Mouse (Mus musculus) thymus, adult 2 months (tissue): Measurements from ENCODE around the gene Sema3a. TPM values are rescaled to one million over a fixed set of nuclear protein-coding genes. Genes with fewer than 3 reads are reported as not detected.

Source experiments
- DNase-seq: peaks from one replicate; pipeline ENCODE4 v3.0.0; 2021
- H3K27ac ChIP-seq: fragments of 200-500 bp; 2 replicates; pipeline ENCODE4 v1.5.1; 2012; ENCODE audit warnings: low read length, control low read depth; ENCODE audit not compliant: control insufficient read depth, insufficient read depth
- H3K27me3 ChIP-seq: fragments of 200-500 bp; 2 replicates; pipeline ENCODE4 v1.6.1; 2012; ENCODE audit warnings: mild to moderate bottlenecking, low read length, moderate library complexity, mixed read lengths; ENCODE audit not compliant: control insufficient read depth, insufficient read depth
- H3K36me3 ChIP-seq: fragments of 200-500 bp; 2 replicates; pipeline ENCODE4 v1.6.1; 2012; ENCODE audit warnings: mild to moderate bottlenecking, low read length, moderate library complexity; ENCODE audit not compliant: control insufficient read depth, insufficient read depth
- H3K4me1 ChIP-seq: fragments of 200-500 bp; replicated peaks from 2 replicates; pipeline ENCODE4 v1.6.1; 2012; ENCODE audit warnings: low read length; ENCODE audit not compliant: control insufficient read depth, insufficient read depth
- H3K4me3 ChIP-seq: fragments of 200-500 bp; 2 replicates; pipeline ENCODE4 v1.5.1; 2012; ENCODE audit warnings: mild to moderate bottlenecking, low read length, control low read depth, moderate library complexity; ENCODE audit not compliant: control insufficient read depth, insufficient read depth
- CTCF ChIP-seq: fragments of 200-500 bp; IDR thresholded peaks from 2 replicates; pipeline ENCODE4 v1.5.1; 2012; ENCODE audit warnings: mild to moderate bottlenecking, control low read depth, low read length, moderate library complexity, borderline replicate concordance; ENCODE audit not compliant: control insufficient read depth, poor library complexity, insufficient read depth; ENCODE audit errors: extremely low read depth
- POLR2A ChIP-seq: fragments of 200-500 bp; IDR thresholded peaks from 2 replicates; pipeline ENCODE4 v1.6.1; 2012; ENCODE audit warnings: mild to moderate bottlenecking, low read length, control low read depth, moderate library complexity; ENCODE audit not compliant: control insufficient read depth, poor library complexity, insufficient read depth; ENCODE audit errors: extremely low read depth
- WGBS: fragments of 180-500 bp; shearing (Covaris S2); methylation state at CpG from one replicate; pipeline ENCODE4 v1.1.7; 2018; 5-methylcytosine and 5-hydroxymethylcytosine counted together
- polyA plus RNA-seq: library from polyadenylated mRNA; depleted of rRNA; stranded (reverse); fragments of >200 nt; gene quantifications from 2 replicates; pipeline ENCODE4 v1.2.3, GENCODE M21; 2012

Sema3a gene
- polyA plus RNA-seq, 1 experiment, result 0.34 TPM

GRCm38 (mm10) chr5:13384047-13384446 lies 258.8 kb downstream of the Sema3a start:
- Histone ChIP-seq H3K4me3 (no peak overlapping the region), H3K27ac (no peak overlapping the region), H3K27me3 (no peaks in the 10 kb centered on the region), H3K36me3 (no peaks in the 10 kb centered on the region), H3K4me1 (no peaks in the 10 kb centered on the region)
- 80% methylated on average over 4 of the region's 4 CpGs for WGBS
- DNase-seq, result no peak
- TF ChIP-seq CTCF (no peak), POLR2A (no peak)

GRCm38 (mm10) chr5:13384714-13385113 lies 259.5 kb downstream of the Sema3a start:
- WGBS, result 74% methylated on average over 4 of the region's 4 CpGs
- Histone ChIP-seq H3K27ac (no peak overlapping the region), H3K27me3 (no peaks in the 10 kb centered on the region), H3K4me3 (no peak overlapping the region), H3K36me3 (no peaks in the 10 kb centered on the region), H3K4me1 (no peaks in the 10 kb centered on the region)
- no peak for TF ChIP-seq POLR2A
- TF ChIP-seq CTCF, result no peak
- no peak for DNase-seq

DNA sequence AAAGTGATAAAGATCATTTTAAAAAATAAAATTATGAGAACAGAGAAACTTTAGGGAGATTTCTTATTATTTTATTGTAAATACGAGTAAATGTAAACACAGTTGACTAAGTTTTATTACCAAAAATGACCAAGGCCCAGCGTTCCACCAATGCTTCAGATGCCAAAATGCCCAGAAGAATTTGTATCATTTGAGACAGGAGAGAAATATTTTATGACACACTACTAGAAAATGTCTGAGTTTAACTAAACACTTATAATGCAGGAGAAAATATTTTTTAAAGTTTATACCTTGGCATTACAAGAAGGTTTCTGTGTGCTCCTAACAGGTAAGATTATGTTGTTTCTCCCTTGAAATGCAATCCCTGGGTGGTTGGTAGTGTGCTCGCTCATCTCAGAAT lies 261.4 kb downstream of the Sema3a start:
- no peaks in the 10 kb centered on the region for H3K4me1 ChIP-seq
- TF ChIP-seq POLR2A (no peak), CTCF (no peak)
- no peak for DNase-seq
- no peak overlapping the region for H3K27ac ChIP-seq
- H3K4me3 ChIP-seq, result no peak overlapping the region
- H3K27me3 ChIP-seq, result no peaks in the 10 kb centered on the region
- H3K36me3 ChIP-seq, result no peaks in the 10 kb centered on the region
- 92% methylated on average over 3 of the region's 3 CpGs for WGBS

DNA sequence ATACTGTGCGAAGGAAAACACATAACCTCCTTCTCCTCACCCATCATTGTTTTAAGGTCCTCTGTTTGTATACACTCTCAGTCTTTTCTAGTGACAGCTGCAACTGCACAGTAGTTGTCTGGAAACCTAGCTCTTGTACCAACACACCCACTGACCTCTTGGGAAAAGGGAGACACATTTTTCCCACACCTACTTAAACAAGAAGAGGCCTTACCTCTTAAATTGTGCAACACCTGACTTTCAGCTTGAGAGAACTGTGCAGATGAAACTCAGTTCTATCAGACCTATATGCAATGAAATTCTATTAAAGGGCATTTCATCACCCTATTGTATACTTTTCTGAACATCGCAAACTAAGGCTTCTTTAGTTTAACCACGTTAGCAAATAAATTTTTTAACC lies 262.5 kb downstream of the Sema3a start:
- no peak for DNase-seq
- H3K27me3 ChIP-seq, result no peaks in the 10 kb centered on the region
- H3K4me1 ChIP-seq, result no peaks in the 10 kb centered on the region
- H3K36me3 ChIP-seq, result no peaks in the 10 kb centered on the region
- TF ChIP-seq CTCF (no peak), POLR2A (no peak)
- H3K4me3 ChIP-seq, result no peak overlapping the region
- 92% methylated on average over 3 of the region's 3 CpGs for WGBS
- no peak overlapping the region for H3K27ac ChIP-seq

DNA sequence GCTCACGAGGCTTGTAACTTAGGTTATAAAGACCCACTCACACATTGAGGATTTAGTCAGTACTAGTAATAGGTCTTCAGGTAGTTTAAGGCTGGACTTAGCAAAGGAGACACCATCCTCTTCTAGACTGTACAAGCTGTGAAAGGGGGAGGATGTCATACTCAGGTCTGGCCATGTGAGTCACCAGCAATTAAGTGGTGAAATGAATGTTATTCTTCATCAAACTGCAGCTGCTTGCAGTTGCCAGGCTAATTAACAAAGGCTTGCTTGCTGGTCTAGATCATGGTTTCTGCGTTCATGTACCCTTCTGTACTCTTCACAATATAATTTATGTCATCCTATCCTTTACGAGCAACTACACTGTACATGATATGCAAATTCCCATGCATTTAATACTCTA lies 264.8 kb downstream of the Sema3a start:
- TF ChIP-seq CTCF (no peak), POLR2A (no peak)
- H3K27ac ChIP-seq, result no peak overlapping the region
- no peak overlapping the region for H3K4me3 ChIP-seq
- H3K27me3 ChIP-seq, result no peaks in the 10 kb centered on the region
- 91% methylated on average over 3 of the region's 3 CpGs for WGBS
- no peaks in the 10 kb centered on the region for H3K36me3 ChIP-seq
- H3K4me1 ChIP-seq, result no peaks in the 10 kb centered on the region
- no peak for DNase-seq

- Histone ChIP-seq H3K4me3 (no peak overlapping the region), H3K4me1 (no peaks in the 10 kb centered on the region), H3K27ac (no peak overlapping the region), H3K27me3 (no peaks in the 10 kb centered on the region), H3K36me3 (no peaks in the 10 kb centered on the region)
- 50% methylated on average over 1 of the region's 1 CpGs for WGBS
- DNase-seq, result no peak
- no peak for TF ChIP-seq CTCF
- TF ChIP-seq POLR2A, result no peak
Observed at GRCm38 (mm10) chr5:13405432-13405831, 280.2 kb downstream of the Sema3a start.

- Histone ChIP-seq H3K27ac (no peak overlapping the region), H3K36me3 (no peaks in the 10 kb centered on the region), H3K4me3 (no peak overlapping the region), H3K4me1 (no peaks in the 10 kb centered on the region), H3K27me3 (no peaks in the 10 kb centered on the region)
- no peak for DNase-seq
- no peak for TF ChIP-seq POLR2A
- 90% methylated on average over 2 of the region's 2 CpGs for WGBS
Observed at GRCm38 (mm10) chr5:13406131-13406530, 280.9 kb downstream of the Sema3a start.
